Mouse (Mus musculus): Measurements from ENCODE around the gene Slc47a1. TPM values are rescaled to one million over a fixed set of nuclear protein-coding genes. Genes with fewer than 3 reads are reported as not detected.

Slc47a1 gene
- polyA plus RNA-seq, 1 experiment from 2014 or later = 0.19 TPM

DNA sequence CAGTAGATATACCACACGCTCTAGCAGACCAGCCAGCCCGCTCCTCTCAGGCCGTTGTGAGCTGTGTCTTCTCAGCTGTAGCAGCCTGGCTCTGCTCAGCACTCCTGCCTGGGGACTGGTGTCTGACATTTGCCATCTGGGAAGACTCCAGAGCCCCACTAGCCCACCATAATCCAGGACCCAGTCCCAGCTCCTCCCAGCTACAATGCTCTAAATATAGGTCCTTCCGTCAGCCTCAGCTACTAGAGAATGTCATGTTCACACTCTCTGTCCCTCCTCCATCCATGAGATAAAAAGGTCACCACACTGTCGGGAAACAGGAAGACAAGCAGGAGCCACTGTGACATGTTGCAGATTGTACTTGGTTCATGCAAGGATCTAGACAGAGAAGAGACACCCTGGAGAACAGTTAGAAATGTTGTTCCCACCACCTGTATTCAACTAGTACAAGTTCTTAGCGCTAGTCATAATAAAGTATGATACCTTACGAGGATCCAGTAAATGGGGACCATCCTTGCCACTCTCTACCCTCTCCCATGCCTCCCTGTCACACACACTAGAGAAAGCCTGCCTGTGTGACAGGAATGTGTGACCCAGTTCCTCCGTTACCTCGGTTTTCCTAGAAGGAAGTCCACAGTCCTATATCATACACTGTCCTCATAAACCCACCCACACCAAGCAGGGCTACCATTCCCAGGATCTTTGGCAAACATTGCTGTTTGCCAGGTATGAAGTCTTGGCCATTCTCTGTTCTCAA is 11.4 kb downstream of the Slc47a1 start:
- H3K4me3 ChIP-seq = no peak overlapping the region
- no peaks in the 10 kb centered on the region for H3K9me3 ChIP-seq
- H3K4me1 ChIP-seq (replicated peaks) = no peaks in the 10 kb centered on the region
- no peak overlapping the region for H3K4me2 ChIP-seq
- no peaks in the 10 kb centered on the region for H3K36me3 ChIP-seq
- no peak overlapping the region for H3K9ac ChIP-seq
- ATAC-seq (ENCODE audit: low FRiP score, low read depth) = no peak
- no peak overlapping the region for H3K27ac ChIP-seq (replicated peaks)
- H3K27me3 ChIP-seq = no peaks in the 10 kb centered on the region
- WGBS = 88% methylated on average over 9 of the region's 9 CpGs

DNA sequence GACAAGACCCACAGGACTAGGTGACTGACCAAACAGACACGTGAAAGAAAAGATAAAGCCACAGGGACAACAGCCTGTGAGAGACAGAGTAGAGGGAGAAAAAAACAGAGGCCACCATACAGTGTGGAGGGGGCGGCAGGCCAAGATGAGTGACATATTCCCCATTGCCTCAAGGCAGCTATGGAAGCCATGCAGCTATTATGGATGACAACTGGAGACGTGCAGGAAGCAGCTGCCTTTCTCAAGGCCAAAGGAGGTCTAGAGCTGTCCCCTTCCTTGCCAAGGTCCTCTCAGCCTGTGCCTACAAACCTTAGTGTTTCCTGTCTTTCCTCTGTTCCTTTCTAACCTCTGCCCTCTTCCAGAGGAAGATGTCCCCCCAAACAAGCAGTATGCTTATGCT is 12.2 kb downstream of the Slc47a1 start:
- no peak overlapping the region for H3K27ac ChIP-seq (replicated peaks)
- 75% methylated on average over 3 of the region's 3 CpGs for WGBS
- no peaks in the 10 kb centered on the region for H3K4me1 ChIP-seq (replicated peaks)
- no peaks in the 10 kb centered on the region for H3K27me3 ChIP-seq
- ATAC-seq (ENCODE audit: low FRiP score, low read depth) = no peak
- no peak overlapping the region for H3K4me2 ChIP-seq
- no peak overlapping the region for H3K4me3 ChIP-seq
- no peaks in the 10 kb centered on the region for H3K9me3 ChIP-seq
- H3K9ac ChIP-seq = no peak overlapping the region
- no peaks in the 10 kb centered on the region for H3K36me3 ChIP-seq

DNA sequence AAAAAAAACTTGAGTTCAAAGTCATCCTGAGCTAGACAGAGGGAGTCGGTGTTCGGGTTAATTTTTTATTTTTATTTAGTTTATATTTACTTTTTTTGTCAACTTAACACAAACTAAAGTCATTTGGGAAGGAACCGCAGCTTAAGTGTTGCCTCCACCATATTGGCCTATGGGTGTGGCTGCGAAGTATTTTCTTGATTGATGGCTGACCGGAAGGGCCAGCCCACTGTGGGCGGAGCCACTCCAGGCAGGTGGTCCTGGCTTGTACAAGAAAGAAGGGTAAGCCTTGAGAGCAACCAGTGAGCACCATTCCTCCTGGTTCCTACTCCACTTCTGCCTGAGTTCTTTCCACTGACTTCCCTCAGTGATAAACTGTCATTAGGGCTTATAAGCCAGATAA is 14.0 kb downstream of the Slc47a1 start:
- 83% methylated on average over 6 of the region's 6 CpGs for WGBS
- no peaks in the 10 kb centered on the region for H3K9me3 ChIP-seq
- no peak overlapping the region for H3K4me2 ChIP-seq
- no peak overlapping the region for H3K9ac ChIP-seq
- H3K4me3 ChIP-seq = no peak overlapping the region
- H3K4me1 ChIP-seq (replicated peaks) = no peaks in the 10 kb centered on the region
- H3K36me3 ChIP-seq = no peaks in the 10 kb centered on the region
- H3K27me3 ChIP-seq = no peaks in the 10 kb centered on the region
- no peak for ATAC-seq (ENCODE audit: low FRiP score, low read depth)
- no peak overlapping the region for H3K27ac ChIP-seq (replicated peaks)

DNA sequence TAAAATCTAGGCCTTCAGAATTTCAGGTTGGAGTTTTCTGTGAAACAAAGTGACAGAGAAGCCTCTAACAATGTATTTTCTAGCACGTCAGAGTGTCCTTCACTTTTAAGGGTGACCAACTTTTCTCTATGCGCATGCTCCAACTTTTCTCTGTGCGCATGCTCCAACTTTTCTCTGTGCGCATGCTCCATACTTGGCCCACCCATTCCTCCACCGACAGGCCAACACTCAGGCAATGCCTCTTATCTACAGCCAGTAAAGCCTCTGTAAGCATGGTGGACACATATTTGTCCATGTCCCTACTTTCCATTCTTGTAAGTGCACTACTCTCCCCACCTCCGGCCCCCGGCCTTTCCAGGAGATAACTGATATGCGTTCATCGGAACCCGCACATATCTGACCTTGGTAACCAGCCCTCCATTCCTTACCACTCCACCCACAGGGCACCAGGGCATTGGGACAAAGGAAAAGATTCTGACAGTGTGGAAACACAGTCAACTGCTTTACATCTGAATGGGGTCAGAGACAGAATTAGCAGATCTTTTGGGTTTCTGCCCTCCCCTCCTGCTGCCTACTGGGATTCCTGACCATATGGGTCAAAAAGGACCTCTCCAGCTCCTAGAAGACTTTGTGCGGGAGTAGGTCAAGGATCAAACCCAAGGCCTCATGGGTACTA is 16.5 kb downstream of the Slc47a1 start:
- ATAC-seq (ENCODE audit: low FRiP score, low read depth) = no peak
- H3K9me3 ChIP-seq = no peaks in the 10 kb centered on the region
- no peaks in the 10 kb centered on the region for H3K27me3 ChIP-seq
- H3K9ac ChIP-seq = no peak overlapping the region
- WGBS = 80% methylated on average over 11 of the region's 11 CpGs
- no peaks in the 10 kb centered on the region for H3K36me3 ChIP-seq
- no peaks in the 10 kb centered on the region for H3K4me1 ChIP-seq (replicated peaks)
- no peak overlapping the region for H3K27ac ChIP-seq (replicated peaks)
- H3K4me2 ChIP-seq = no peak overlapping the region
- H3K4me3 ChIP-seq = no peak overlapping the region

DNA sequence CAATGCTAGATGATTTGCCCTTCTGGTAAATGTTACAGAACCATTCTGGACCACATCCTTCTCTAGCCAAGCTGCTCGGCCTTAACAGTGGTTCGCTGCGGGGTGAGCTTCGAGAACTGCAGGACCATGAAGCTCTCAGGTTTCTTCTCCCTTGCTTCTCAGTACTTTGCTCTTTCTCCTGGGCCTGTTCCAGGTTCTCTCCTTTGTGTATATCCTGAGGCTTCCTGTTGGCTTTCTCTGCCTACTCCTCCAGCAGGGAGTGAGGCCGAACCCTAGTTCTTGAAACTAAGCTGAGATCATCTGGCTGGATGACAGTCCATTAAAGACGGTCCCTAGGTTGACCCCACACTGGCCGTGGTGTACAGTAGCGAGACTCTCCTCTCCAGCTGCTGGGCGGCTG is 21.5 kb downstream of the Slc47a1 start:
- Histone ChIP-seq H3K4me1 (replicated peaks) (no peaks in the 10 kb centered on the region), H3K9me3 (no peaks in the 10 kb centered on the region), H3K27me3 (no peaks in the 10 kb centered on the region), H3K9ac (no peak overlapping the region), H3K36me3 (no peaks in the 10 kb centered on the region), H3K4me3 (no peak overlapping the region), H3K4me2 (no peak overlapping the region), H3K27ac (replicated peaks) (no peak overlapping the region)
- ATAC-seq (ENCODE audit: low FRiP score, low read depth) = no peak
- 87% methylated on average over 9 of the region's 9 CpGs for WGBS

DNA sequence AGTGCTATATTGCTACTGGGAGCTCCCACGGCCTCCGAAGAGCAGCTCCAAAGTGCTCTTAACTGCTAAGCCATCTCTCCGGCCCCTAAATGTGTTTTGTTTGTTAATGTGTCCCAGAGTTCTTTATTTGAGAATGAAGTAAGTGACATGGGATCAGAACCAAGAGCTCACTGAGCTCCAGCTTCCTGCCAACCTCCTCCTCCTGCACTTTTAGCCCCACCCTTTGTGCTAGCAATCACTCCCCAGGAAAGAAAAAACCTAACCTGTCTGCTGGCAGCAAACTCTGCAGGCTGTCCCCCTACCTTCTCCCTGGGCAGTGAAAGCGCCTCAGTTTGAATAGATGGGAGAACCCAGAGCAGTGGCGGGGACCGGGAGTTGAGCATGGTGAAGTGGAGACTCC is 22.0 kb downstream of the Slc47a1 start:
- 69% methylated on average over 6 of the region's 6 CpGs for WGBS
- Histone ChIP-seq H3K4me2 (no peak overlapping the region), H3K4me3 (no peak overlapping the region), H3K27me3 (no peaks in the 10 kb centered on the region), H3K4me1 (replicated peaks) (no peaks in the 10 kb centered on the region), H3K27ac (replicated peaks) (no peak overlapping the region), H3K36me3 (no peaks in the 10 kb centered on the region), H3K9ac (no peak overlapping the region), H3K9me3 (no peaks in the 10 kb centered on the region)
- no peak for ATAC-seq (ENCODE audit: low FRiP score, low read depth)

DNA sequence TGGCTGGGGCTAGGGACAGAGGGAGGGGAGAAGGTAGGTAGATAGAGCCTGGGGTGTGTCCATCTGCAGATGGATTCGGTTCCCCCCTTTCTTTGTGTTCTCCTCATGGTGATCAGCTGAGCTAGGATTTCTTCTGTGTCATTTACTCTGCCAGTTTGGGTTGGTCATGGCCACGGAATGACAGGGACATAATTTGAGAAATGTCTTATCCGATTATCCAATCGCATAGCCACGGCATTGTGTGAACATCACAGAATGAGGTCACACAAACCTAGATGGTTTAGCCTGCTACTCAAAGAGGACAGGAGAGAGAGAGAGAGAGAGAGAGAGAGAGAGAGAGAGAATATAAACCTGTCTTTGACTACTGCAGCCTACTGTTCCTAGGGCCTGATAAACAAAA is 22.8 kb downstream of the Slc47a1 start:
- no peaks in the 10 kb centered on the region for H3K27me3 ChIP-seq
- WGBS = 87% methylated on average over 5 of the region's 5 CpGs
- no peaks in the 10 kb centered on the region for H3K9me3 ChIP-seq
- no peaks in the 10 kb centered on the region for H3K36me3 ChIP-seq
- no peak overlapping the region for H3K27ac ChIP-seq (replicated peaks)
- H3K4me2 ChIP-seq = no peak overlapping the region
- no peaks in the 10 kb centered on the region for H3K4me1 ChIP-seq (replicated peaks)
- no peak overlapping the region for H3K9ac ChIP-seq
- H3K4me3 ChIP-seq = no peak overlapping the region
- ATAC-seq (ENCODE audit: low FRiP score, low read depth) = no peak

DNA sequence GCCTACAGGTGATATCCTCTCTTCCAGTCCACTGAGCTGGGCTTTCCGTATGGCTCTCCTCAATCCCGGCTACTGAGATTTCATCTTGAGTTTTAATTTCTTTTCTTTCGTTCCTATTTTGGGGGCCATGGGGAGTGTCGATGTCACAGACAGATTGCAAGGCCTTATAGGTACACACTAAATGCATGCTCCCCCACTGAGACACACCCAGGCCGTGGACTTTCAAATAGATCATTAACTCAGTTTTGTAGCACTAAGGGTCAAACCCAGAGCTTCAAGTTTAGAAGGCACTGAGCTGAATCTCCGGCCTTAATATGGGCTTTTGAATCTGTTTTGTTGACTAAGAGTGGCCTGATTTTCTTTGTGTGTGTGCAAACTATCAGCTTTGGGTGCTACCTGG is 23.8 kb downstream of the Slc47a1 start:
- H3K4me3 ChIP-seq = no peak overlapping the region
- WGBS = 83% methylated on average over 6 of the region's 6 CpGs
- H3K9me3 ChIP-seq = no peaks in the 10 kb centered on the region
- no peaks in the 10 kb centered on the region for H3K36me3 ChIP-seq
- no peaks in the 10 kb centered on the region for H3K4me1 ChIP-seq (replicated peaks)
- no peaks in the 10 kb centered on the region for H3K27me3 ChIP-seq
- no peak for ATAC-seq (ENCODE audit: low FRiP score, low read depth)
- H3K4me2 ChIP-seq = no peak overlapping the region
- H3K27ac ChIP-seq (replicated peaks) = no peak overlapping the region
- H3K9ac ChIP-seq = no peak overlapping the region

DNA sequence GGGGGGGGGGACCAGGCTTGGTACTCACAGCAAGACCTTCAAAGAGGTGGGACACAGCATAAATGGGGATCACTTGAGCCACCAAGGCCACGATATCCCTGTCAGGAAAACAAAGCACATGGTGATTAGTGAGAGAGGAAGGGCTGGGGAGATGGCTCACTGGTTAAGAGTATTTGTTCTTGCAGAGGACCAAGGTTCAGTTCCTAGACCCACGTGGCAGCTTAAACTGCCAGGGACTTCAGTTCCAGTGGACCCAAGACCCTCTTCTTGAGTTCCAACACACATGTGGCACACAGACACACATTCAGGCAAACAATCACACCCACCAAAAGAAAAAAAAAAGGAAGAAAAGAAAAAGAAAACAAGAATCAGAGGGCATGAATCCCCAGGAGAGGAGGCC is 25.1 kb downstream of the Slc47a1 start:
- H3K36me3 ChIP-seq = no peaks in the 10 kb centered on the region
- ATAC-seq (ENCODE audit: low FRiP score, low read depth) = no peak
- no peaks in the 10 kb centered on the region for H3K27me3 ChIP-seq
- 73% methylated on average over 2 of the region's 2 CpGs for WGBS
- no peaks in the 10 kb centered on the region for H3K4me1 ChIP-seq (replicated peaks)
- H3K9me3 ChIP-seq = no peaks in the 10 kb centered on the region
- no peak overlapping the region for H3K4me3 ChIP-seq
- H3K27ac ChIP-seq (replicated peaks) = no peak overlapping the region
- H3K4me2 ChIP-seq = no peak overlapping the region
- no peak overlapping the region for H3K9ac ChIP-seq

DNA sequence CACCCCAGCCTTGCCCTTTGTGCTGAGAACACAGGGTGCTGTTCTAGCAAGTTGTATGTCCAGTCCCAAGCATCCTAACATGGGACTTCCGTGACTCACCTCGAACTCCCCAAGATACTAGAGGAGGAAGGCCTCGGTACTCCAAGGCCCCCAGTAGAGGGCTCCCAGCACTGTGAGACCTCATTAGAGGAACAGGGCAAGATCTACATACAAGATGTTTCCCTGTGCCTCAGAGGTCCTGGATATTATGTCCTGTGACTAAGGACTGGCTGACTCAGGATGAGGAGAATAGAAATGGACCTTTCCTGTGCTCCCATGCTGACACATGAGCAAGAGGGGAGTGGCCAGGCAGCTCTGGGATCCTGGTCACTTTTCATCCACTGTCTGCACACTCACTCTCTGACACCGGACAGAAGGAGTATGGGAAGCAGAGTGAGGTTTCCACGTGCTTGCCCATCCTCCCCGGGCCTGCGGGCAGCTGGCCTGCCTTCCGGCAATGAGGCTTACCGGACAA is 25.9 kb downstream of the Slc47a1 start:
- no peaks in the 10 kb centered on the region for H3K4me1 ChIP-seq (replicated peaks)
- ATAC-seq (ENCODE audit: low FRiP score, low read depth) = no peak
- H3K4me3 ChIP-seq = no peak overlapping the region
- WGBS = 66% methylated on average over 9 of the region's 9 CpGs
- no peak overlapping the region for H3K4me2 ChIP-seq
- no peaks in the 10 kb centered on the region for H3K27me3 ChIP-seq
- no peaks in the 10 kb centered on the region for H3K9me3 ChIP-seq
- H3K9ac ChIP-seq = no peak overlapping the region
- no peaks in the 10 kb centered on the region for H3K36me3 ChIP-seq
- no peak overlapping the region for H3K27ac ChIP-seq (replicated peaks)

DNA sequence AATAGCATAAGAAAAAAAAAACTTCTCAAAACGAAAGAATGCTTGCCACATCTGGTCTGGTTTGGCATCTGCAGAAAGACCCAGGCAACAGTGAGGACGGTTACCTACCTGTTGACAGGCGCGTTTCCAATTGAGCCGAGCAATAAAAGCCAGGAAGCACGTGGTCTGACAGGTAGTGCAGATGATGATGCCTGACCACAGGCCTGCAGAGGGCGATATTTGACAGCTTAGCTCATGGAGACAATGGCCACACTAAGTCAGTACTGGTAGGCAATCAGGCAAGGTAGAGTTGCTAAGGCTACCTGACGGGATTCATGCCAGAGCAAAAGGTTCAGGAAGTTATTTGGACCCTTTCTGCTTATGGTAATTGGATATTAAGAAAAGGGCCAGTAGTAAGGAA is 28.8 kb downstream of the Slc47a1 start:
- 17% methylated on average over 8 of the region's 8 CpGs for WGBS
- no peaks in the 10 kb centered on the region for H3K4me1 ChIP-seq (replicated peaks)

DNA sequence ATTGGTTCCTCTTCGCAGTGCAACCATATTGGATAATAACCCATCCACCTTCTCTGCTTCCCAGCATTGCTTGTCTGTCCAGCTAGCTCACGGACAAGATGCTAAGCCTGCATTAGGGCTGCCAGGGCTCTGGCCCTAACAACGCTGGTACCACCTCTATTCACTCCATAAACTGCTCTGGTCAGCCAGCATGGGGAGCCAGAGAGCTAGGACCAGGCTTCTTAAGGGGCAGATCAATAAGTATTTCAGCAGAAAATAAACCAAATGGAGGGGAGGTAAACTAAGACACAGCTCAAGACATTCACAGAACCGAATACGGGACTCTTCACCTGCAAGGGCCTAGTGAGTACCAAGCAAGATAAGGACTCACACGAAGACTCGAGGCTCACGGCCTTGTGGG is 32.0 kb downstream of the Slc47a1 start:
- no peak for ATAC-seq (ENCODE audit: low FRiP score, low read depth)
- H3K36me3 ChIP-seq = no peaks in the 10 kb centered on the region
- peaks cover 14% of the 10 kb centered on the region for H3K4me1 ChIP-seq (replicated peaks)
- H3K9ac ChIP-seq = no peak overlapping the region
- no peak overlapping the region for H3K4me2 ChIP-seq
- H3K9me3 ChIP-seq = no peaks in the 10 kb centered on the region
- 63% methylated on average over 8 of the region's 8 CpGs for WGBS
- H3K4me3 ChIP-seq = no peak overlapping the region
- H3K27ac ChIP-seq (replicated peaks) = no peak overlapping the region
- H3K27me3 ChIP-seq = peaks cover 22% of the 10 kb centered on the region

More for the DNA sequence above, 28.8 kb downstream of the Slc47a1 start:
- ATAC-seq (ENCODE audit: low FRiP score, low read depth) = no peak
- no peak overlapping the region for H3K4me2 ChIP-seq
- H3K9me3 ChIP-seq = no peaks in the 10 kb centered on the region
- no peak overlapping the region for H3K27ac ChIP-seq (replicated peaks)
- no peak overlapping the region for H3K9ac ChIP-seq
- H3K4me3 ChIP-seq = no peak overlapping the region
- H3K36me3 ChIP-seq = no peaks in the 10 kb centered on the region
- H3K27me3 ChIP-seq = no peaks in the 10 kb centered on the region
